Mouse (Mus musculus): Measurements from ENCODE around the gene Cd7. TPM values are rescaled to one million over a fixed set of nuclear protein-coding genes. Genes with fewer than 3 reads are reported as not detected.

Gene Cd7
- not detected in 2 replicates for polyA plus RNA-seq (2014; fragmentation: Nextera tagmentation; extraction: Ambion mirVana)

- Histone ChIP-seq H3K4me3 (ENCODE audit: low read depth, low read length) (no peak within 1 kb of the TSS), H3K9ac (ENCODE audit: low read length) (no peak within 1 kb of the TSS), H3K9me3 (ENCODE audit: control insufficient read depth, low read length) (no peaks in the 10 kb centered on the region), H3K4me2 (ENCODE audit: low read depth, low read length, severe bottlenecking) (no peak within 1 kb of the TSS), H3K4me1 (replicated peaks; ENCODE audit: control insufficient read depth, insufficient read depth, low read length) (no peaks in the 10 kb centered on the region), H3K36me3 (ENCODE audit: control insufficient read depth, insufficient read depth, low read length) (no peaks in the 10 kb centered on the region), H3K27me3 (ENCODE audit: control insufficient read depth, insufficient read depth, low read length) (no peaks in the 10 kb centered on the region; the same call in 1 of the 2 replicates), H3K27ac (ENCODE audit: low read depth, low read length) (no peak within 1 kb of the TSS)
- ATAC-seq (replicated peaks; ENCODE audit: low FRiP score), result no peak
- WGBS, result 79% methylated on average over 5 of the region's 5 CpGs
- peak; percentile 18 for DNase-seq (ENCODE audit: low spot score)
Observed at GRCm38 (mm10) chr11:121039302-121039701, at the start of gene Cd7. TSS of gene Cd7 (minus strand) at chr11:121039418.

- DNase-seq (ENCODE audit: low spot score), result no peak
- Histone ChIP-seq H3K4me1 (replicated peaks; ENCODE audit: control insufficient read depth, insufficient read depth, low read length) (no peaks in the 10 kb centered on the region), H3K9me3 (ENCODE audit: control insufficient read depth, low read length) (no peaks in the 10 kb centered on the region), H3K4me2 (ENCODE audit: low read depth, low read length, severe bottlenecking) (no peak overlapping the region), H3K27ac (ENCODE audit: low read depth, low read length) (no peak overlapping the region), H3K36me3 (ENCODE audit: control insufficient read depth, insufficient read depth, low read length) (no peaks in the 10 kb centered on the region), H3K27me3 (ENCODE audit: control insufficient read depth, insufficient read depth, low read length) (no peaks in the 10 kb centered on the region), H3K4me3 (ENCODE audit: low read depth, low read length) (no peak overlapping the region), H3K9ac (ENCODE audit: low read length) (no peak overlapping the region)
- no peak for ATAC-seq (replicated peaks; ENCODE audit: low FRiP score)
- WGBS, result 84% methylated on average over 6 of the region's 6 CpGs
Observed at GRCm38 (mm10) chr11:121088997-121089396, 49.8 kb upstream of the Cd7 start.

DNA sequence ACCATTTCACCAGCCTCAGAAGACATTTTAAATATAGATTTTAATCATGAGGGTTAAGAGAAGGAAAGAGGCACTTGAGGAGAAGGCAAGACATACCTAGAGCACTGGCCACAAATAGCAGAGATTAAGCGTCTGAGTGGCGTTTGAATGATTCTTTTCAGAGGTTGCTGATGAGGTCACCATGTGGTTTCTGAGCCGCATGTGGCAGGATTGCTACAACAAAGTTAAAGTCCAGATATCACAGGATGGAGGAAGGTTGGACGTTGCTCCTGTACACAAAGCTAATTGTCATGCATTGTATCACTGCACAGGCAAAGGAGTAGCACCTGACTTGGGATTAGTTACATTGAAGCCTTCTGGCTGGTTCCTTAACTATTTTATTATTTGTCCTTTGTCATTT is 47.1 kb upstream of the Cd7 start:
- no peaks in the 10 kb centered on the region for H3K36me3 ChIP-seq (ENCODE audit: control insufficient read depth, insufficient read depth, low read length)
- DNase-seq (ENCODE audit: low spot score), result no peak
- H3K4me1 ChIP-seq (replicated peaks; ENCODE audit: control insufficient read depth, insufficient read depth, low read length), result no peaks in the 10 kb centered on the region
- H3K4me3 ChIP-seq (ENCODE audit: low read depth, low read length), result no peak overlapping the region
- H3K27ac ChIP-seq (ENCODE audit: low read depth, low read length), result no peak overlapping the region
- no peaks in the 10 kb centered on the region for H3K9me3 ChIP-seq (ENCODE audit: control insufficient read depth, low read length)
- 63% methylated on average over 4 of the region's 4 CpGs for WGBS
- H3K9ac ChIP-seq (ENCODE audit: low read length), result no peak overlapping the region
- no peak overlapping the region for H3K4me2 ChIP-seq (ENCODE audit: low read depth, low read length, severe bottlenecking)
- no peak for ATAC-seq (replicated peaks; ENCODE audit: low FRiP score)
- no peaks in the 10 kb centered on the region for H3K27me3 ChIP-seq (ENCODE audit: control insufficient read depth, insufficient read depth, low read length)

GRCm38 (mm10) chr11:121085181-121085580 is 46.0 kb upstream of the Cd7 start:
- 83% methylated on average over 5 of the region's 5 CpGs for WGBS
- ATAC-seq (replicated peaks; ENCODE audit: low FRiP score) (no peak), DNase-seq (ENCODE audit: low spot score) (no peak)

DNA sequence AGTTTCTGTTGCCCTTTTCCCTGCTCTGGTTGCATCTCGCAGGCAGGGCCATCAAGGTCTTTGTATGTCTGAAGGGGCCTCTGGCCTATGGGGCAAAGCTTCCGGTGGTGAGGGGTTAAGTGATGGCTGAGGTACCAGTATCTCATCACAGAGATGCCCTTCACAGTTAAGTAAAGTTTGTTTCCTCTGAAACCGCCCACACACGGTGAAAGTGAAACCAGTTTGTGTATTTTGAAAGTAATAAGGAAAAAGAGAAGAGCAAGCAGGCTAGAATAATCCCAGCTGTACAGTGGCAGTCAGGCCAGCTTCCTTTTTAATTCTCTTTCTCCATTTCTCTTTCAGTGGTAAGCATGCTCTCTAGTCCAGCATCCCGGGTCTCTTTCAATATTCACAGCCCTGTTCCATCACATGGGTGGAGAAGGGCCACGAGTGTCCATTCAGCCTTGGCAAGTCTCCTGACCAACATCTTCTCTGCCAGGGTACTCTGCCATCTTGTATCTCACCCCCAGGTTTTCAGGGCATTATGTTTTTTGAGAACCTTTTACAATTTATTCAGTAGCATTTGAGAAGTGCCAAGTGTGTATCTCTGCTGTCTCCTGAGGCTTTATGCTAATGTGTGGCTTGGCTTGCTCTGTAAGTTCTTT is 43.8 kb upstream of the Cd7 start:
- Histone ChIP-seq H3K27me3 (ENCODE audit: control insufficient read depth, insufficient read depth, low read length) (no peaks in the 10 kb centered on the region), H3K4me2 (ENCODE audit: low read depth, low read length, severe bottlenecking) (no peak overlapping the region), H3K4me1 (replicated peaks; ENCODE audit: control insufficient read depth, insufficient read depth, low read length) (no peaks in the 10 kb centered on the region), H3K9ac (ENCODE audit: low read length) (no peak overlapping the region), H3K36me3 (ENCODE audit: control insufficient read depth, insufficient read depth, low read length) (no peaks in the 10 kb centered on the region), H3K4me3 (ENCODE audit: low read depth, low read length) (no peak overlapping the region), H3K9me3 (ENCODE audit: control insufficient read depth, low read length) (no peaks in the 10 kb centered on the region), H3K27ac (ENCODE audit: low read depth, low read length) (no peak overlapping the region)
- ATAC-seq (replicated peaks; ENCODE audit: low FRiP score) (no peak), DNase-seq (ENCODE audit: low spot score) (no peak)
- WGBS, result 89% methylated on average over 6 of the region's 6 CpGs

More at GRCm38 (mm10) chr11:121085181-121085580, 46.0 kb upstream of the Cd7 start:
- Histone ChIP-seq H3K9me3 (ENCODE audit: control insufficient read depth, low read length) (no peaks in the 10 kb centered on the region), H3K27me3 (ENCODE audit: control insufficient read depth, insufficient read depth, low read length) (no peaks in the 10 kb centered on the region), H3K27ac (ENCODE audit: low read depth, low read length) (no peak overlapping the region), H3K9ac (ENCODE audit: low read length) (no peak overlapping the region), H3K4me2 (ENCODE audit: low read depth, low read length, severe bottlenecking) (no peak overlapping the region), H3K36me3 (ENCODE audit: control insufficient read depth, insufficient read depth, low read length) (no peaks in the 10 kb centered on the region), H3K4me1 (replicated peaks; ENCODE audit: control insufficient read depth, insufficient read depth, low read length) (no peaks in the 10 kb centered on the region), H3K4me3 (ENCODE audit: low read depth, low read length) (no peak overlapping the region)

GRCm38 (mm10) chr11:121082250-121082649 is 43.0 kb upstream of the Cd7 start:
- Histone ChIP-seq H3K4me3 (ENCODE audit: low read depth, low read length) (no peak overlapping the region), H3K4me2 (ENCODE audit: low read depth, low read length, severe bottlenecking) (no peak overlapping the region), H3K4me1 (replicated peaks; ENCODE audit: control insufficient read depth, insufficient read depth, low read length) (no peaks in the 10 kb centered on the region), H3K9ac (ENCODE audit: low read length) (no peak overlapping the region), H3K27ac (ENCODE audit: low read depth, low read length) (no peak overlapping the region), H3K9me3 (ENCODE audit: control insufficient read depth, low read length) (no peaks in the 10 kb centered on the region), H3K27me3 (ENCODE audit: control insufficient read depth, insufficient read depth, low read length) (no peaks in the 10 kb centered on the region), H3K36me3 (ENCODE audit: control insufficient read depth, insufficient read depth, low read length) (no peaks in the 10 kb centered on the region)
- WGBS, result 87% methylated on average over 3 of the region's 3 CpGs
- DNase-seq (ENCODE audit: low spot score), result no peak
- no peak for ATAC-seq (replicated peaks; ENCODE audit: low FRiP score)

DNA sequence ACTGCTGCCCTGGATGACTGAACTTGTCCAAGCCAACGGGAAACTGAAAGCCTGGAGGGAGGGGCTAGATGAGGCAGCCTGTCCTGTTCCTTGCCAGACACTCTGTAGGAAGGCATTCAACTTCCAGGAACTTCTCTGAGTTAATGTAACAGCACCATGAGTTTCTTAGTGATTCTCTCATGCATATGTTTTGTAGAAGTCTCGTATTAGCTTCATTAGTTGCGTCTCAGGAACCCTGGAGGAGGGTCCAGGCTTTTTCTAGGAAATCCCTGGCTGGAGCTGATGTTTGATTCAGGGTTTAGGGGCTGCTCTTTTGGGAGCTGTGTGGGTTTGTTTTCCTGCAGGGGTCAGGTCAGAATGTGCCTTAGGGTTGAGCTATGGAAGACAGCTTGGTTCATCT is 41.9 kb upstream of the Cd7 start, which contains the start of gene Sectm1a:
Sectm1a (minus strand) TSS at position 101 of the 400 bp plus-strand sequence.
- 77% methylated on average over 3 of the region's 3 CpGs for WGBS
- H3K9ac ChIP-seq (ENCODE audit: low read length), result no peak within 1 kb of the TSS
- DNase-seq (ENCODE audit: low spot score) (no peak), ATAC-seq (replicated peaks; ENCODE audit: low FRiP score) (no peak)
- no peak within 1 kb of the TSS for H3K4me2 ChIP-seq (ENCODE audit: low read depth, low read length, severe bottlenecking)
- no peak within 1 kb of the TSS for H3K27ac ChIP-seq (ENCODE audit: low read depth, low read length)
- H3K4me3 ChIP-seq (ENCODE audit: low read depth, low read length), result no peak within 1 kb of the TSS
- H3K27me3 ChIP-seq (ENCODE audit: control insufficient read depth, insufficient read depth, low read length), result no peaks in the 10 kb centered on the region
- no peaks in the 10 kb centered on the region for H3K9me3 ChIP-seq (ENCODE audit: control insufficient read depth, low read length)
- H3K4me1 ChIP-seq (replicated peaks; ENCODE audit: control insufficient read depth, insufficient read depth, low read length), result no peaks in the 10 kb centered on the region
- no peaks in the 10 kb centered on the region for H3K36me3 ChIP-seq (ENCODE audit: control insufficient read depth, insufficient read depth, low read length)

DNA sequence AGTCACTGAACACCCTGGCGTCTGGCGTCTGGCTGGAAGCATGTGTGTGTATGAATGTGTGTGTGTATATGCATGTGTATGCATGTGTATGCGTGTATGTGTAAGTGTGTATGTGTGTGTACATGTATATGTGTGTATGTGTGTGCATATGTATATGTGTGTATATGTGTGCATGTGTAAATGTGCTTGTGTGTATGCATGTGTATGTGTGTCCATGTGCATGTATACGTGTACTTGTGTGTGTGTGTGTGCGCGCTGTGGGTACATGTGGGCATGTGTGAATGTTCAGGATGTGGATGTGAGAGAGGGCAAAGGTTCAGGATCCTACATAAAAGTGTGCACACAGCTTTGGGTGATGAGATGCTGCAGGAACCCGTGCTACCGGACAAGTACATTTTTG is 41.1 kb upstream of the Cd7 start:
- no peaks in the 10 kb centered on the region for H3K9me3 ChIP-seq (ENCODE audit: control insufficient read depth, low read length)
- no peak overlapping the region for H3K4me3 ChIP-seq (ENCODE audit: low read depth, low read length)
- 93% methylated on average over 8 of the region's 8 CpGs for WGBS
- H3K27me3 ChIP-seq (ENCODE audit: control insufficient read depth, insufficient read depth, low read length), result no peaks in the 10 kb centered on the region
- H3K36me3 ChIP-seq (ENCODE audit: control insufficient read depth, insufficient read depth, low read length), result no peaks in the 10 kb centered on the region
- no peak overlapping the region for H3K4me2 ChIP-seq (ENCODE audit: low read depth, low read length, severe bottlenecking)
- DNase-seq (ENCODE audit: low spot score) (no peak), ATAC-seq (replicated peaks; ENCODE audit: low FRiP score) (no peak)
- H3K4me1 ChIP-seq (replicated peaks; ENCODE audit: control insufficient read depth, insufficient read depth, low read length), result no peaks in the 10 kb centered on the region
- H3K27ac ChIP-seq (ENCODE audit: low read depth, low read length), result no peak overlapping the region
- no peak overlapping the region for H3K9ac ChIP-seq (ENCODE audit: low read length)

- Histone ChIP-seq H3K9ac (ENCODE audit: low read length) (no peak overlapping the region), H3K27ac (ENCODE audit: low read depth, low read length) (no peak overlapping the region), H3K4me3 (ENCODE audit: low read depth, low read length) (no peak overlapping the region), H3K4me2 (ENCODE audit: low read depth, low read length, severe bottlenecking) (no peak overlapping the region), H3K9me3 (ENCODE audit: control insufficient read depth, low read length) (no peaks in the 10 kb centered on the region), H3K27me3 (ENCODE audit: control insufficient read depth, insufficient read depth, low read length) (no peaks in the 10 kb centered on the region), H3K36me3 (ENCODE audit: control insufficient read depth, insufficient read depth, low read length) (no peaks in the 10 kb centered on the region), H3K4me1 (replicated peaks; ENCODE audit: control insufficient read depth, insufficient read depth, low read length) (no peaks in the 10 kb centered on the region)
- ATAC-seq (replicated peaks; ENCODE audit: low FRiP score) (no peak), DNase-seq (ENCODE audit: low spot score) (no peak)
- 84% methylated on average over 5 of the region's 5 CpGs for WGBS
Observed at GRCm38 (mm10) chr11:121075655-121076054, 36.4 kb upstream of the Cd7 start.

Measured in forebrain, embryonic 11.5 days (tissue).